Mouse (Mus musculus) skeletal muscle tissue, postnatal 0 days (tissue): ENCODE data around the gene Ppm1d. TPM values are rescaled to one million over a fixed set of nuclear protein-coding genes. Genes with fewer than 3 reads are reported as not detected.

Source experiments
- polyA plus RNA-seq: library from polyadenylated mRNA; unstranded; fragments of >200 nt; fragmentation: Nextera tagmentation; extraction: Ambion mirVana; gene quantifications from 2 replicates; pipeline ENCODE4 v1.2.1, GENCODE M21; 2015

Ppm1d gene
- 8.8 and 9.3 TPM in 2 replicates for polyA plus RNA-seq

DNA sequence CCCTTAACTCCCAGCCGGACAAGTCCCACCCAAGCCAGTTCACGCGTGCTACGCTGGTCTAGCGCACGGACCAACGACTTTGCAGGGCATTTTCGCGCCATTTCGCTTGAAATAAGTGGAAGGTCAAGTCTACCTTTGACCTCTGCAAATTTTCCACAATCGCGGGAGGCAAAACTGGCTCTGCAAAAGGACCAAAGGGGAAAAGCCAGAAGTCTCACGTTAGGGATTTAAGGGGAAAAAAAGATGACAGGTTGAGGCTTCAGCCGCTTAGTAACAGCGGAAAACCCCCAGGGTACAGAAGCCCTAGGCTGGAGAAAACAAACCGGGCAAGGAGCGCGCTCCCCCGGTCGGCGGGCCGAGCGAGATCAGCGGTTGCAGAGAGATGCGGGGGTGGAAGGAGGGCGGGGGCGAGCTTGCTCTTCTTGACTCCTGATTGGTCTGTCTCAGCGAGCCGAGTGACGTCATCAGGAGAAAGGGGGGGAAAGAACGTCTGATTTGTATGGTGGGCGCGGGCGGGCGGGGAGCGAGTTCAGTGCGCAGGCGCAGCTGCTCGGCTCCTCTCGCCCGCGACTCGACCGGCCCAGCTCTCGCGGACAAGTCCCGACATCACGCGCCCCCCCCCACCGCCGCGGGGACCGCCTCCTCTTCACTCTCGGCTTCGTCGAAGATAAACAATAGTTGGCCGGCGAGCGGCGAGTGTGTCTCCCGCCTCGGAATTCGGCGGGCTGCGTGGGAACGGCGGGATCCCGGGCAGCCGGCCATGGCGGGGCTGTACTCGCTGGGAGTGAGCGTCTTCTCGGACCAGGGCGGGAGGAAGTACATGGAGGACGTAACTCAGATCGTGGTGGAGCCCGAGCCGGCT is at the start of gene Ppm1d:
Gene Ppm1d (plus strand): TSS at position 532 of the 862 bp plus-strand sequence.

GRCm38 (mm10) chr11:85352539-85353380 is 41.7 kb downstream of the Ppm1d start, which contains the start of gene Bcas3:
Bcas3 (plus strand) TSS chr11:85353167.

Other genes starting within 250 kb of the Ppm1d start
- gene Usp32, start 171.1 kb upstream of the Ppm1d start, polyA plus RNA-seq, result 1.9 and 2.2 TPM in 2 replicates
- gene 1700125H20Rik, start 140.8 kb upstream of the Ppm1d start, polyA plus RNA-seq, result not detected in 2 replicates
- 18.8 and 19.2 TPM in 2 replicates for gene Appbp2, start 76.1 kb upstream of the Ppm1d start, polyA plus RNA-seq
- gene Bcas3, start 41.9 kb downstream of the Ppm1d start, polyA plus RNA-seq, result 30.3 and 33.0 TPM in 2 replicates